Mouse (Mus musculus): ENCODE measurements at regions not wholly inside any gene's neighbourhood (a gene's known extent, or its start where the extent isn't known, plus 50 kb on each side); places are given as distances from the start of the nearest gene placed in this dataset.

GRCm38 (mm10) chr8:76422861-76423532 lies 476.2 kb upstream of the Nr3c2 start:
- TF ChIP-seq CTCF (IDR thresholded peaks at IDR 0.05; ENCODE audit: low read depth) (no peak), EP300 (IDR thresholded peaks at IDR 0.05; ENCODE audit: low read depth) (no peak)
